Mouse (Mus musculus) E14TG2a.4 (cell line): Measurements from ENCODE around the gene Stk39.

Source experiments
- CTCF ChIP-seq: conservative IDR thresholded peaks from 2 replicates; pipeline ENCODE4 v1.5.1; 2014; ENCODE audit warnings: low read length
- NANOG ChIP-seq: IDR thresholded peaks from 2 replicates; pipeline ENCODE4 v1.6.1; 2014; ENCODE audit warnings: borderline replicate concordance, low read length, mixed read lengths
- POU5F1 ChIP-seq: IDR thresholded peaks from 2 replicates; pipeline ENCODE4 v1.6.1; 2014; ENCODE audit warnings: low read length, borderline replicate concordance

DNA sequence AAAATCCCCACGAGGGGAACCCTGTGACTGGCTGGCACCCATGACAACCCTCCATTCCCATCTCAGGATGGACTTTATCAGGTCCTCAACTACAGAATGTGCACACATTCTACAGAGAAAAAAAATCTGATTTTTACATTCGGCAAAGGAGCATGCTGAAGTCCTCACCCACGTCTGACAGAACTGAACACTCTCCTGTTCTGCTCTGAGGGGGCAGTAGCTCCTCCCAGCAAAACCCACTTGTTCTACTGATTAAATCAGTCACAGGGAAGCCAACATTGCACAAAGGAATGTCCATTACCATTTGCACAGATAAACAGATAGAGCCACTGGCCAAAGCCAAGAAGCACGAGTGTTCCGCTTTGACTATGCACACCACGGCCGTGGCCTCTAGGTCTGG lies 52.3 kb downstream of the Stk39 start:
- TF ChIP-seq CTCF (no peak), NANOG (no peak), POU5F1 (no peak)
